Mouse (Mus musculus): Measurements from ENCODE around the gene Pepd. TPM values are rescaled to one million over a fixed set of nuclear protein-coding genes. Genes with fewer than 3 reads are reported as not detected.

Pepd gene
- 57.0 and 58.6 TPM in 2 replicates for polyA plus RNA-seq (2021; fragmentation: Nextera tagmentation)
- long read RNA-seq, experiment 1, transcript Pepd-201 (15 exons, 1,881 nt), result major isoform, 110 of 128 reads
- long read RNA-seq, experiment 1, partial matches to known transcripts, result 13 of 128 reads
- long read RNA-seq, experiment 1, other reads (novel, unspliced or antisense), result 3 of 128 reads
- long read RNA-seq, experiment 2, transcript Pepd-201 (15 exons, 1,881 nt), result major isoform, 311 of 334 reads
- long read RNA-seq, experiment 2, partial matches to known transcripts, result 8 of 334 reads
- long read RNA-seq, experiment 2, other reads (novel, unspliced or antisense), result 13 of 334 reads

DNA sequence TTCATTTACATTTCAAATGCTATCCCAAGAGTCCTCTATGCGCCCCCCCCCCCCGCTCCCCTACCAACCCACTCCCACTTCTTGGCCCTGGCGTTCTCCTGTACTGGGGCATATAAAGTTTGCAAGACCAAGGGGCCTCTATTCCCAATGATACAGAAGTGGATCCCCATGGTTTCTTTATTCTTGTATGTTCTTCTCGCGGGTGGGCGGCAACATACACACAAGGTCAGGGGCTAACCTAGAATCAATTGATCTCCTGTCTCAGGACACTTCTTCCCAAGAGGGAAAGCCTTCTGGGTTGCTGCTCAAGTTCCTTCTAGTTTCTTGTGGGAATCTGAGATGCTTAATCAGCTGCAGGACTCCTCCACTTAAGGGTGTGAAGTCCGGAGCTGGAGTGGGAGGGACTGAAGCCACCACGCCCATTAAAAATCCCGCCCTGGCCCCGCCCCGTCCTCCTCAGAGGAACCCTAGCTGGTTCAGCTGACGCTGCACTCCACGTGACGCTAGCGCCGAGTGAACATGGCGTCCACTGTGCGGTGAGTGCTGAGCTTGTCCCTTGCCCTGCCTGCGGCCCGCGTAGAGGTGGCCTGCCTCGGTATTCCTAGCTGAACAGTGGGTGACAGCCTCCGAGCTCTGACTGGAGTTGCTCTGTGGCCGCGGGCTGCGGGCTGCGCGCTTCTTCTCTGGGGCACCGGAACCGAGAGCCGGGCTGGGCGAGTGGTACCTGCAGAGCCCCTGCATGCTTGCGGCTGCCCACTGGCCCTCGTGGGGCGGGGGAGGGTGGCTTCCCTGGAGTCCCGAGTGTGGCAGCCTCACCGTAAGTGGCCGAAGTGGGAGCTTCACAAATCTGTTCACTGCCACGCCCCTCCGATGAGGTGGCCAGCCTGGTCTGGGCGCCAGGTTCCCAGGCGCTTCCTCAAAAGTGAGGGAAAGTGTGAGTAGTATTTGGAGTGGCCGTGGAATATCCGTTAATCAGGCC lies at the start of gene Pepd:
Gene Pepd (plus strand): TSS at position 461 of the 979 bp plus-strand sequence.

GRCm38 (mm10) chr7:35056436-35056864 lies 144.3 kb downstream of the Pepd start, which contains the start of gene Cebpg:
Gene Cebpg (minus strand): TSS chr7:35056573.

Small RNAs within 50 kb of the gene (microRNA-seq; reads per million reads assigned to microRNA genes)
- not detected for gene Gm25033

Other genes starting within 250 kb of the Pepd start
- 18.6 and 21.6 TPM in 2 replicates for gene Chst8, start 99.7 kb upstream of the Pepd start, polyA plus RNA-seq (2021; fragmentation: Nextera tagmentation)
- 3.4 and 3.8 TPM in 2 replicates for gene Cebpg, start 144.2 kb downstream of the Pepd start, polyA plus RNA-seq (2021; fragmentation: Nextera tagmentation)
- 1.2 and 1.3 TPM in 2 replicates for gene Cebpa, start 206.9 kb downstream of the Pepd start, polyA plus RNA-seq (2021; fragmentation: Nextera tagmentation)